Mouse (Mus musculus): ENCODE measurements at regions not wholly inside any gene's neighbourhood (a gene's known extent, or its start where the extent isn't known, plus 50 kb on each side); places are given as distances from the start of the nearest gene placed in this dataset.
A peak's percentile ranks its signal among the peaks of the same experiment; 100 is the strongest.

DNA sequence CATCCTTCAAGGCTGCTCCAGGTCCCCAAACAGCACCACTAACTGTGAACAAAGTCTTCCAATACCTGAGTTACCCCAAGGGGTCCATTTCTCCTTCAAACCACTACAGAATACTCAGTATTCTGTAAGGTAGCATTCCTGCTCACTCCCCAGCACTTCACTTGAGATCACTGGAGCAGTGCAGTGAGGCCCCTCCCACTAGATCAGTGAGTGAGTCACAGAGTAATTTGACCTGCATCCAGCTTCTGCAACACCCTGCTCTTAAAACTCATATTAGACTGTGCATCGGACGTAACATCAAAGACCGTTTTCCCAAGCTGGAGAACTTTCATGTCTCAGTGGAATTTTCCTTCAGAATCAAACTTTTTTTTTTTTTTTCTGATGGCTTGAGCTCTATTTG lies 461.4 kb downstream of the Insc start:
- WGBS (ENCODE audit: insufficient replicate concordance) = 69% methylated on average over 3 of the region's 3 CpGs

DNA sequence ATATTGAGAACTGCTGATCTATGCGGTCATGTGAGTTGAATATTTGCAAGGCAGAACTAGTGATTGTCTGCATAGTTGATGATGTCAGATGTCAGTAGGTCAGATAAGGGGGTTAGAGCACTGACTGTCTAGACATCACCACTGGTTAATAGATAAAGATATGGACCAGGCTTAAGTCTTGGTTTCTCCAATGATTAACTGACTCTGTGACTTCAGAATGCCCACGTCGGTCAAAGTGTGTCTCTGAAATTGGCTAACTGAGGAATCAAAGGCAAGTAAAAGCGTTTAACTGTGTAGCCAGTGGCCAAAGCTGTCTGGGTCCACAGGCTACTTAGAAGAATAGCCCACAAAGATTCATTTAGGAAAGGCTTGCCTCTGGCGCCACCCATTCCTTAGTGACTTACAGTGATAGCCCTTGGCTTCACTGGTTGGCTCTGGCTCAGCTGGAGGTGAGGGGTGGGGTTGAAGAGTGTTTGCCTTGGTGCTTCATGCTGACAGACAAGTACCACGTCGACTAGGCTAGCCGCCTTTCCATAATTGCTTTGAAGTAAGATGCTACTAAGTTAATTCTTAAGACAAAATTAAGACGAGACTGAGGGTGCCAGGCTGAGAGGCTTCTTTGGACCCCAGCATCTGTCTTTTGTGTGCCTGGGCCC lies 463.1 kb downstream of the Insc start:
- 52% methylated on average over 9 of the region's 9 CpGs for WGBS (ENCODE audit: insufficient replicate concordance)
- Histone ChIP-seq H3K36me3 (replicated peaks; ENCODE audit: control insufficient read depth, insufficient read depth, low read depth) (no peaks in the 10 kb centered on the region), H3K4me3 (ENCODE audit: insufficient read depth in 1 of 2, low read depth in 2 of 2, low read length in 2 of 2) (no peak overlapping the region), H3K9me3 (ENCODE audit: control insufficient read depth, low read length) (no peaks in the 10 kb centered on the region), H3K4me1 (replicated peaks; ENCODE audit: control insufficient read depth in 2 of 2, insufficient read depth in 2 of 2, low read length in 1 of 2) (no peaks in the 10 kb centered on the region; a peak in 1 of 4 replicates), H3K27ac (no peak overlapping the region), H3K9ac (replicated peaks) (no peak overlapping the region), H3K4me2 (ENCODE audit: low read depth) (no peak overlapping the region), H3K27me3 (ENCODE audit: control insufficient read depth, insufficient read depth, low read length) (no peaks in the 10 kb centered on the region)
- DNase-seq (ENCODE audit: low read depth in 3 of 3, low spot score in 3 of 3) (no peak), ATAC-seq (ENCODE audit: insufficient read depth) (no peak)
- TF ChIP-seq EP300 (IDR thresholded peaks at IDR 0.05; ENCODE audit: low read depth) (no peak), CTCF (IDR thresholded peaks at IDR 0.05; ENCODE audit: low read depth) (no peak)

More for the DNA sequence above, 461.4 kb downstream of the Insc start:
- H3K9ac ChIP-seq (replicated peaks) = no peak overlapping the region
- H3K4me2 ChIP-seq (ENCODE audit: low read depth) = no peak overlapping the region
- H3K9me3 ChIP-seq (ENCODE audit: control insufficient read depth, low read length) = no peaks in the 10 kb centered on the region
- H3K4me1 ChIP-seq (replicated peaks; ENCODE audit: control insufficient read depth in 2 of 2, insufficient read depth in 2 of 2, low read length in 1 of 2) = no peaks in the 10 kb centered on the region; a peak in 1 of 4 replicates
- H3K27me3 ChIP-seq (ENCODE audit: control insufficient read depth, insufficient read depth, low read length) = no peaks in the 10 kb centered on the region
- no peak overlapping the region for H3K27ac ChIP-seq
- H3K36me3 ChIP-seq (replicated peaks; ENCODE audit: control insufficient read depth, insufficient read depth, low read depth) = no peaks in the 10 kb centered on the region
- ATAC-seq (ENCODE audit: insufficient read depth) (no peak), DNase-seq (ENCODE audit: low read depth in 3 of 3, low spot score in 3 of 3) (no peak)
- no peak overlapping the region for H3K4me3 ChIP-seq (ENCODE audit: insufficient read depth in 1 of 2, low read depth in 2 of 2, low read length in 2 of 2)
- no peak for TF ChIP-seq EP300 (IDR thresholded peaks at IDR 0.05; ENCODE audit: low read depth)
- TF ChIP-seq CTCF (IDR thresholded peaks at IDR 0.05; ENCODE audit: low read depth) = no peak

DNA sequence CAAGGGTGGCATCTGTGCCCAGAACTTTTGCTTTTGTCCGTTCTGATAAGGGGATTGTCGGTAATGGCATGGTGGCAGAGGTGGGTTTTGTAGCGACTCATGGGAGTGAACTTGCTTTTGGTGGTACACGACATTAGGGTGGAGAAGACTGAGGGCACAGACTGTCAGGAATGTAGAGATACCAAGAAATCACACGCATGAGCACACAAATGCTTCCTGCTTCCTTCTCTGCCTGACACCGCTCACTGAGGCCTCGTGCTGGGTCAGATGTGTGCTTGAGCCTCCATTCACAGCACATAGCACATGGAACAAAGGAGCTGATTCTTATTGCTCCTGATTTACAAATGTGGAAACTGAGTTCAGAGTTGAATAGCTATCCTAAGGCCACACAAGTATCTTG lies 465.3 kb downstream of the Insc start:
- no peak for DNase-seq (ENCODE audit: low read depth in 3 of 3, low spot score in 3 of 3)
- no peak for TF ChIP-seq EP300 (IDR thresholded peaks at IDR 0.05; ENCODE audit: low read depth)
- TF ChIP-seq CTCF (IDR thresholded peaks at IDR 0.05; ENCODE audit: low read depth) = no peak
- Histone ChIP-seq H3K4me3 (ENCODE audit: insufficient read depth in 1 of 2, low read depth in 2 of 2, low read length in 2 of 2) (no peak overlapping the region), H3K9me3 (ENCODE audit: control insufficient read depth, low read length) (no peaks in the 10 kb centered on the region), H3K36me3 (replicated peaks; ENCODE audit: control insufficient read depth, insufficient read depth, low read depth) (no peaks in the 10 kb centered on the region), H3K4me1 (replicated peaks; ENCODE audit: control insufficient read depth in 2 of 2, insufficient read depth in 2 of 2, low read length in 1 of 2) (no peaks in the 10 kb centered on the region; a peak in 1 of 4 replicates), H3K27me3 (ENCODE audit: control insufficient read depth, insufficient read depth, low read length) (no peaks in the 10 kb centered on the region), H3K4me2 (ENCODE audit: low read depth) (no peak overlapping the region), H3K27ac (no peak overlapping the region), H3K9ac (replicated peaks) (no peak overlapping the region)
- ATAC-seq (ENCODE audit: insufficient read depth) = no peak
- 45% methylated on average over 7 of the region's 7 CpGs for WGBS (ENCODE audit: insufficient replicate concordance)

DNA sequence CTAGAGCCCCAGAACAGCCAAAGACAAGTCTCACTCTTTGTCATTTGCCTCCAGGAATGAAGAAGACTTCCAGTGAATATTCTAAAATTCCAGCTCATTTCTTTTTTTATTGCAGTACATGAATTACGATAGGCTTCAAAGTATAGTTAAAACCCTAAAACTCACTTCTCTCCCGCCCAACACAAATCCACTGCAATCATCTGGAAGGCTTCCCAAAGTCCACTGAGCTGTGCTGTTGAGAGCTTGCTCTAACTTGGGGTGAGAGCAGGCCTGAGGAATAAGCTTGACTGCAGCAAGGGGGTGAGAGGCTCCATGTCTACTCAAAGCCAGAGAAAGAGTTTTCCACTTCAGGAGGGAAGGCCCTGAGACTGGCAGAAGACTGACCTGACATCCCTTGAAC lies 466.5 kb downstream of the Insc start:
- DNase-seq (ENCODE audit: low read depth in 3 of 3, low spot score in 3 of 3) (no peak), ATAC-seq (ENCODE audit: insufficient read depth) (no peak)
- Histone ChIP-seq H3K36me3 (replicated peaks; ENCODE audit: control insufficient read depth, insufficient read depth, low read depth) (no peaks in the 10 kb centered on the region), H3K4me2 (ENCODE audit: low read depth) (no peak overlapping the region), H3K9ac (replicated peaks) (no peak overlapping the region), H3K9me3 (ENCODE audit: control insufficient read depth, low read length) (no peaks in the 10 kb centered on the region), H3K27ac (no peak overlapping the region), H3K4me3 (ENCODE audit: insufficient read depth in 1 of 2, low read depth in 2 of 2, low read length in 2 of 2) (no peak overlapping the region), H3K4me1 (replicated peaks; ENCODE audit: control insufficient read depth in 2 of 2, insufficient read depth in 2 of 2, low read length in 1 of 2) (no peaks in the 10 kb centered on the region; a peak in 1 of 4 replicates), H3K27me3 (ENCODE audit: control insufficient read depth, insufficient read depth, low read length) (no peaks in the 10 kb centered on the region)
- 57% methylated on average over 2 of the region's 2 CpGs for WGBS (ENCODE audit: insufficient replicate concordance)
- TF ChIP-seq EP300 (IDR thresholded peaks at IDR 0.05; ENCODE audit: low read depth) (no peak), CTCF (IDR thresholded peaks at IDR 0.05; ENCODE audit: low read depth) (no peak)

DNA sequence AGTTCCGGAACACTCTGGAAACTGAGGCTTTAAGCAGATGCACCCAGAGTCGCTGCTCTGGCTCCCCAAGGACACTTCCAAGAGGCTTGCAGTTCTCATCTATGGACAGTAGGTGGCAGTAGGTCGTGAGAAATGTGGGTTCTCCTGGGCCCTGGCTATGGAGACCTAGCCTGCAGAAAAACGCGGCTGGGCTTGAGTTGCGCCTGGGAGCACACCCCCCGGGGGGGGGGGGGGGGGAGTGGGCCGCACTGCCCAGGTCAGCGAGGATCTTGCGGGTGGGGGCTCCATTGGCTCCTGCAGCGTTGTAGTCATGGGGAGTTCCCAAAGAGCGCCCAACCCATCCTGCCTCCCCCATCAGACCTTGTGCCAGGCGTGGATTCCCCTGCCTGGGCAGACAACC lies 473.3 kb downstream of the Insc start:
- Histone ChIP-seq H3K9ac (replicated peaks) (no peak overlapping the region), H3K36me3 (replicated peaks; ENCODE audit: control insufficient read depth, insufficient read depth, low read depth) (no peaks in the 10 kb centered on the region), H3K9me3 (ENCODE audit: control insufficient read depth, low read length) (no peaks in the 10 kb centered on the region), H3K27me3 (ENCODE audit: control insufficient read depth, insufficient read depth, low read length) (no peaks in the 10 kb centered on the region), H3K4me2 (ENCODE audit: low read depth) (peak overlapping the region; percentile 47), H3K4me1 (replicated peaks; ENCODE audit: control insufficient read depth in 2 of 2, insufficient read depth in 2 of 2, low read length in 1 of 2) (peaks cover 0 to 2% of the 10 kb centered on the region in 2 experiments; a peak in 2 of 4 replicates), H3K4me3 (ENCODE audit: insufficient read depth in 1 of 2, low read depth in 2 of 2, low read length in 2 of 2) (no peak overlapping the region; a peak in 1 of 4 replicates), H3K27ac (no peak overlapping the region)
- TF ChIP-seq CTCF (IDR thresholded peaks at IDR 0.05; ENCODE audit: low read depth) = peak; percentile 86
- TF ChIP-seq EP300 (IDR thresholded peaks at IDR 0.05; ENCODE audit: low read depth) = no peak
- peak; percentile 36 to 52 (median 50) for DNase-seq (ENCODE audit: low read depth in 3 of 3, low spot score in 3 of 3)
- peak; percentile 52 for ATAC-seq (ENCODE audit: insufficient read depth)
- WGBS (ENCODE audit: insufficient replicate concordance) = 1% methylated on average over 11 of the region's 13 CpGs
